Mouse (Mus musculus): ENCODE measurements at regions not wholly inside any gene's neighbourhood (a gene's known extent, or its start where the extent isn't known, plus 50 kb on each side); places are given as distances from the start of the nearest gene placed in this dataset.

GRCm38 (mm10) chr8:44762731-44763130 is 172.5 kb upstream of the Fat1 start:
- TF ChIP-seq CTCF (IDR thresholded peaks at IDR 0.05; ENCODE audit: low read depth) (no peak), EP300 (IDR thresholded peaks at IDR 0.05; ENCODE audit: low read depth) (no peak)

All from liver, embryonic 14.5 days (tissue).